Mouse (Mus musculus) spleen, postnatal 36 days (tissue): ENCODE measurements around the gene Tmem254c.
"Not testable (repeated sequence)": the region's sequence is repeated elsewhere in the genome, so short reads cannot be mapped to it uniquely, and the experiment has no call there.

Source experiments
- DNase-seq, 2 experiments: peaks; one replicate each; pipeline ENCODE4 v3.0.0; 2022; ENCODE audit warnings: low spot score in 2 of 2, mixed read lengths in 1 of 2

Gene Tmem254c

DNA sequence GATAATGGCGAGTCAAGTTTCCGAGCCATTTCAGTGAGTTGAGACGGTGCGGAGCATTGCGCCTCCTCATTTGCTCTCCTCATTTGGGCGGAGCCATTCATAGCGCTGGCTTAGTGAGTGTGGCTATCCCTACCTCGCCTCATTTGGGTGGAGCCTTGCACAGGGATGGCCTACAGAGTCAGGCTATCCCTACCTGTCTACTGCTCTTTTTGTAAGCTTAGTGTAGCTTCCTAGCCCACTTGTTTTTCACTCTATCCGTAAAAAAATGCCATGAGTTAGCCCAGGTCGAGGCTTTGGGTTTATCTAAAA lies at the start of gene Tmem254c:
Gene Tmem254c (minus strand): TSS at position 31 of the 309 bp plus-strand sequence.
- DNase-seq = not testable (repeated sequence)

DNA sequence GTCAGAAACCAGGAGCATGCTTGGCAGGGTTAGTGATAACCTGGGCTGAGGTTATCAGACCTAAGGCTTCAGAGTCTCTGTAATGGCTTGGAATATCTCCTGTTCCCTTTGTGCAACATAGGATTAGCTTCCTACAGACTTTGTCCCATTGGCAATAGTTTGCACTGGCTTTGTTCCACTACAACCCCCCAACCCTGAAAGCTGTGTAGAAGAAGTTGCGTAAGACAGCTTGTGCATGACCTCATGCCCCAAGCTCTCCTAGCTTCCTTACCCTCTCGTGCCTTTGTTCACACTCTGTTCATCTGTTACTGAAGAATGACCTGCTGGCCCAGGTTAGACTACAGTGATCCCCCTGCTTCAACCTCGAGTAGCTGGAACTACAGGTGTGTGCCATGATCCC lies 30.5 kb upstream of the Tmem254c start:
- not testable (repeated sequence) for DNase-seq

DNA sequence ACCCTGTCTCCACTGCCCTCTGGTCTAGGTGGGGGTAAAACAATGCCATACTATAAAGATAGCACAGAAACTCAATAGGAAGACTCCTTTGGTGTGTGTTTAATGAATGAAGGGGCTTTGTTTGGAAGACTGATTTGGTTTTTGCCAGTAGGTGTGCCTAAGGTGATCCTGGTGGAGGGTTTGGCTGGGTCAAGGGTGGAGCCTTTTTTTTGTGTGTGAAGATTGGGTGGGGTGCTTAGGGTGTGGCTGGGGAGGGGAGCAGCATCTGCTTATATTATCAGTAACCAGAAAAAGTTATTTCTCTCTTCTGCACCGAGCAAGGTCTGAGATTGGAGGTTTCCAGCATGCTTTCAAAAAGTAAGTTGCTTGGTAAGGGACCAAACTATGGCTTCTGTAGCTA lies 14.8 kb upstream of the Tmem254c start, which contains the start of gene Cphx3:
Gene Cphx3 (plus strand): TSS at position 301 of the 400 bp plus-strand sequence.
- DNase-seq = not testable (repeated sequence)

DNA sequence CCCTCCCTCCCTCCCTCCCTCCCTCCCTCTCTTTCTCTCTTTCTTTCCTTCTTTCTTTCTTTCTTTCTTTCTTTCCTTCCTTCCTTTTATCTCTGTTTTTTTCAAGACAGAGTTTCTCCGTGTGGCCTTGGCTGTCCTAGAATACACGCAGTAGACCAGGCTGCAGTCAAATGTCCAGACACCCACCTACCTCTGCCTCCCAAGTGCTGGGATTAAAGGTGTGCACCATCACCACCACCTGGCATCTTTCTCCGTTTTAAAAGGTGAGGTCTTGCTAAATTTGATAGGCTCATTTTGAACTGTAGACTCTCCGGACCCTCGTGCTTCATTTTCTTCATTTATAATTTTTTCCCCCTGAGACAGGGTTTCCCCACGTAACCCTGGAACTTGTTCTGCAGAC lies 14.1 kb upstream of the Tmem254c start, which contains the start of gene Cphx2:
Gene Cphx2 (plus strand): TSS at position 301 of the 400 bp plus-strand sequence.
- DNase-seq = not testable (repeated sequence)

DNA sequence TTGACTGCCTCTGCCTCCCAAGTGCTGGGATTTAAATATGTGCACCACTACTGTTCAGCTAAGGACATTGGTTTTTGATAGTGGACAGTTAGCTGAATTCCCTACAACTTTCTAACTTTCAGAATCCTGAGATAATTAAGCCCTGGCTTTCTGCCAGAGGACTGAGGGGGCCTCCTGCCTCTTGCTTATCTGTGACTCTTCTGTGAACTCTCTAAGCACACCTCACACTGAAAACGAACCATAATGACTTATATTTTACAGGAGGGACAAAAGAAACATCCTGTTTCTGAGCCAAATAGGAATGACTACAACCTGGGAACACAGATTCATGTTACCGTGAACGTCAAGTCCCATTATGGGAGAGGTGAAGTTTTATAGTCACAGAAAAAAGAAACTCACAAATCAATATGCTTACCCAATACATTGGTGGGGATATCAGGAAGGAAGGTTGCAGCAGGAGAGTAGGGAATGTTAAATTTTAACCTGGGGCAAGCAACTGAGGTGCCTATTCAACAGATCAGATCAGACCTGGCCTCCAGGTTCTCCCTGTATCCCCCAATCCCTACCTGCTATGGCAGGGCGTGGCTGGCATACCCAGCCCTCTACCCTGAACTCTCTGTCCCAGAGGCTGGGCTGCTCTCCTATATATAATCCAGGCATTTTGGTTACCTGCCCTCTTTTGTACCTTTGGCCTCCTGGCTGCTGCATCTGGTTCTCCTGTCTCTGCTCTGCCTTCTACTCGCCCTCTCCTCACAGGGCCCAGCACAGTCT lies 9.7 kb upstream of the Tmem254c start:
- DNase-seq = not testable (repeated sequence)

DNA sequence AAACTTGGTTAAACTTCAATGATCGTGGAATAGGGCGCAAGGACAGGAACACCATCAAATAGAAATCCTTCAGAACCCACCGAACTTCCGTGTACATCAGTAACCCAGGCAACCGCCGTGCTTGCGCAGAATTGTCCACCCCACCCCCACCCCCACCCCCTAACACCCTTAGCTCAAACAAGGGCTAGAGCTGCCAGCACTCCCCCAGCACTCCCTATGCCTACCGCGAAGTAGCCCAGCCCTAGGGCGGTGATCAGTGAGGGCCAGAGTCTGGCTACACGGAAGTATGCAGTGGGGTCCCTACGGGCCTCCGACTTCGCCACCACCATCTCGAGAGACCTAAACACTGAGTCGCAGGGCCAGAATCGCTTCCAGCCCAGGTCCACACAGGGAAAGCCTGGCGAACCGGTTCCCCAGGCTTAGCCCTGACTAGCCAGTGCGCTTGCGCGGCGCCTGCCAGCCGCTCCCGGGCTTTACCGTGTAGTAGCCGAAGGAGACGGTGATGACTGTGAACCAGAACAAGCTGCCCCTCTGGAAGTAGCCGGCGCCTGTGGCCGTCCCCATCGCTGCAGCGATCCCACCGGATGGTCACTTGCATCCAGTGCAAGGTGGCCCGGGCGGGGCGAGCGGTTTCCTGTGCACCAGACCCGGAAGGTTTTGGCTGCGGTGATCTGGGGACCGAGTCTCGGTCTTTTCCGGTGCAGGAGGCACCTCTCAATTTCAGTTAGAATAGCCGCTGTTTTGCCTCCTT lies 406 bp downstream of the Tmem254c start:
- not testable (repeated sequence) for DNase-seq

DNA sequence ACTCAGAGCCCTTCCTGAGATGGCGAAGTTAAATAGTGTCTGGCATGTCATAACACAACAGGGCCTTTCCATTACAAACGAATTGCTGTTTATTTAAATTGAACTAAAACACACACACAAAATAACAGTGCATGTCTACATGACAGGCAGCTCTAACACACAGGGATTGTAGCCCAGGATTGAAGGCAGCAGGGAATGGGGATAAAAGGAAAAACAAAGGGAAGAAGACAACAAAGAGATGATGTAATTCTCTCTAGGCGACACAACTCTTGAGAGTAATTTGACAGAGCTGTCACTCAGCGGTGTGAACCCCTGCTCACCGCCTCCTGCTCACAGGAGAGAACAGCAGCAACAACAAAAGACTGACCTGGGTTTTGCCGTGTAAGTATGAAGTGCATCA lies 7.8 kb downstream of the Tmem254c start:
- not testable (repeated sequence) for DNase-seq

DNA sequence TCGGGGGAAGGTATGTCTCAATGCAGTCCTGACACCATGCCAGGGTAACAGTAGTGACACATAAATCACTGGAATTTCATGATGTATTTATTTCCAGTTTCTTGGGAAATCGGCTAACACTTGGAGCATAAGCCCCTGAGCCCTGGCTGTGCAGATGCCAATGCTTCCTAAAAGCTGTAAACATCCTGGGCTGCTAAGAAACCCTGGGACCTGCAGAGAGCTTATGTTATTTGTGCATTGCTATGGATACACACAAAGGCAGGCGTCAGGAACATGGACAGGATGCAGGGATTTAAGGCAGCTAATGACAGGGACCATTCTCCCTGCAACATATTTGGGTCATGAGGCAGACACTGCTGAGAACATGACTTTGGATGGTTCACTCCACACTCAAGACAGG lies 9.0 kb downstream of the Tmem254c start:
- not testable (repeated sequence) for DNase-seq

DNA sequence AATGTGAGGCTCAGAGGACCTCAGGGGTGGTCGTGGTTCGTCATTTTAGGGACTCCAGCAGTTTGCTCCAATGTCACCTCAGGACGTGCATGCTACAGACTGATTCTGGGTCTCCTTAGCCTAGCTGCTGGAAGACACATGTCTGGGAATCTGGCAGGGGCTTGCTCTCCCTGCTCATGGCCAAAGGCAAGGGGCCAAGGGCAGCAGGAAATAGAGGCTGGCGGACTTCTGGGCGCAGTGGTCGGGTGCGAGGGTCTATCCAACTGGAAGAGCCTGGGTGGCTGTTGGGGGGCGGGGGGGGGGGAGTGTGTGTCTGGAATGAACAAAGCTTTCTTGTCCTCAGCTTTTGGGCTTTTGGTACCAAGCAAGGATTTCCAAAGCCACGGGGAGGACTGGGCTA lies 18.4 kb downstream of the Tmem254c start:
- not testable (repeated sequence) for DNase-seq

DNA sequence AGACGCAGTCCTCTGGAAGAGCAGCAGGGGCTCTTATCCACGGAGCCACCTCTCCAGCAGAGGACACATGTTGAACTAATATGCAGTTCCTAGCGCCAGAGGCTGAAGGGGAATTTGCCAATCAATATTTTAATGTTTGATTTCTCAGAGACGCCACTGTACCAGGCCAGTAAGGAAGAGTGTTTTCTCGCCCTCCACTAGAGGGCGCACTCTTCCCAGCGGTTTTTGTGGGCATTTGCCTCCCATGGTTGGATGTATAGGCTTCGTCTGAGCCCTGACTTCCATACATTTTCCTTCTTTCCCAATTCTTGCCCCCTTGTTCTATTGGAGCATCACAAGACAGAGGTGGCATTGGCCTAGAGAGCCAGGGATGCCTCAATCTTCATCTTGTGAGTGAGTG lies 20.1 kb downstream of the Tmem254c start:
- not testable (repeated sequence) for DNase-seq

DNA sequence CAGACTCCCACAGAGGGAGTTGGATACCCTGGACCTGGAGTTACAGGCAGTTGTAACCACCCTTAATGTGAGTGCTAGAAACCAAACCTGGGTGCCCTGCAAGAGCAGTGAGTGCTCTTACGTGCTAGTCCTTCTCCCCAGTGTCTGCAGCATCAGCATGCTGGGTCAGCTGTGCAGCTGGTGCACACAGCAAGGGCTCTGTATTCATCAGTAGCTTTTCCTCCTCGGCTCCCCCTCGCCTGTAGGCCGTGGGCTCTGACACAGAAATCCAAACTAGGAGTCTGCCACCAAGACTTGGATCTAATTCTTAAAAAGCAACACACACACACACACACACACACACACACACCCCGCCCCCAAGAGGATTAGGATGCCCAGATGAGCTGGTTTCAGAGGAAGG lies 22.1 kb downstream of the Tmem254c start:
- DNase-seq = not testable (repeated sequence)

DNA sequence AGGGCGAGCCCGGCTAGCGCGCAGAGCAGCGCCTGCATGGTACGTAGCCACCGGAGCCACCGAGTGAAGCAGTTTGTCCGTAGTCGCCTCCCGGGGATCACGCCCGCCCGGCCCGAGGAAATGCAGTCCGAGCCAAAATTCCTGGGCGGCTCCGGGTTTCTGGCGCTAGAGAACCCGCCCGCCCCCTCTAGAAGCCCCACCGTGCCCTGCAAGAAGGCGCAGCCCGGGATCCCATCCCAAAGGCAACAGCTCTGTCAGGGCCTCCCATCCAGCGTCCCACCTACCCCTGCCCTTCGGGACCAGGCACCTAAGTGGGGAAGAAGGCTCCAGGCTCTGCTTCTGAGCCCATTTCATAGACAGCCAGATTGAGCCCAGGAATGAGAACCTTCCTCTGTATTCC lies 24.5 kb downstream of the Tmem254c start, which contains the start of gene Gm9780:
Gene Gm9780 (minus strand): TSS at position 101 of the 400 bp plus-strand sequence.
- DNase-seq = not testable (repeated sequence)

DNA sequence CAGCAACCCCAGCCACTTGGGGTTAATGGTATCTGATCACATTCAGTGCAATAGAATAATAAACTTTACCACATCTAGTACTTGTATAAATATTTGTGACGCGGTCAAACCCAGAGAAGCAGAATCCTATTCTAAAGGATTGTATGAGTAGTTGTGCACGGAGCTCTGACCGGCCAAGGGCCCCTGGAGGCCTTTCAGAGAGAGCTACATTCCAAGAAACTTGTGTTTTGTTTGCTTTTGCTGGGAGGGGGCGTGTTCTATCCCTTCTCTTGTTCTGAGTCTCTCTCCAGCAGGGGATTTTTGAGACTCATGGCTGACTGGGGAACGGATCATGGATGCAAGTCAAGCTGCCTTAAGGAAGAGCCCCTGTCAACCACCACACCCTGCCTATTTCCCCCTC lies 31.7 kb downstream of the Tmem254c start:
- not testable (repeated sequence) for DNase-seq

DNA sequence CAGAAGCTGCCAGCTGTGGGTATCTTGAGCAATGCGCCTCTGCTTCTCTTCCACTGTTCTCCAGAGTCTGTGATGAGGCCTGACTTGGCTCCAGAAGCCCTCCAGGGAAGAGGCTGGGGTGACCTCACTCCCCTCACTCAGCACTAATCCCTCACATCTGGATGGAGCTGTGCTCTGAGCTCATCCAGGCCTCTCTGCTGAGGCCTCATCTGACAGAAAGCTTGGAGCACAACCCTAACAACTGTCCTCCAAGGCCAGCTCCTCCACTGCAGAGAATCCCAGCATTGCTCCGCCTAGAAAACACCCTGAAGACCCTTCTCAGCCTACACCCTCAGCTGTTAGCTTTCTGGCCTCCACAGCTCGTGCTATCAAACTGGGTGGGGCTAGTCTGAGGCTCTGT lies 32.8 kb downstream of the Tmem254c start:
- not testable (repeated sequence) for DNase-seq

DNA sequence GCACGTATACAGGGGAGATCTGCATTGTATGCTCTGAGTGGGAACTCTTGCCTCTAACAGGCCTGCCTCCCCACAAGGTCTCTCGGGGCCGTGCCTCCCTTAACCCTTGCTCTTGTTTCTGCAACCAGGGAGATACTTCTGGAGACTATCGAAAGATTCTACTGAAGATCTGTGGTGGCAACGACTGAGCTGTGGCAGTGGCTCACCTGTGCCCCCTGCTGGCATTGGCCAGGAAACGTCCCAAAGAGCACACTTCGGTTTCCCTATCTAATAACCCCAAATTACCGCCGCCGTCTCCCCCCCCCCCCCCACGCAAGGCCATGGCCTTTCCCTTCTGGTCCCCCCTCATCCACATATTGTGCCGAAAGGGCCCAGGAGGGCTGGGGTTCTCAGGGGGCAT lies 41.5 kb downstream of the Tmem254c start:
- not testable (repeated sequence) for DNase-seq

DNA sequence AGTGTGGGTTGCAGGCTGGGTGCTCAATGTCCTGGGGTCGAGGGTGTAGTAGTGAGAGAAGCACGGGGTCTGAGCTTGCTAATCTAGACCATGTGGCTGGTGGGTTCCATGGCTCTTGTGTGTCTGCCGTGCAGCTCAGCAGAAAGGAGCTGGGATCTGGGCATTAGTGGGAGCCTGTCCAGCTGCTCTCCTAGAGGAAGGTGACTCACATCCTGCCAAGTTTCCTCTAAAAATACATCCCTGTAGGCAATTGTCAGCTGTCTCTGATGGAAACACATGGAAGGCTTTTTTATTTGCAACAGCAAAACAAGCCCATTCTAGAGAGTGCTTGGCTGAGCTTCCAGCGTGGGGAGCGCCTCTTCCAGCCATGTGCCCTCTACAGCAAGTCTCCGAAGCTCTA lies 44.3 kb downstream of the Tmem254c start:
- not testable (repeated sequence) for DNase-seq

DNA sequence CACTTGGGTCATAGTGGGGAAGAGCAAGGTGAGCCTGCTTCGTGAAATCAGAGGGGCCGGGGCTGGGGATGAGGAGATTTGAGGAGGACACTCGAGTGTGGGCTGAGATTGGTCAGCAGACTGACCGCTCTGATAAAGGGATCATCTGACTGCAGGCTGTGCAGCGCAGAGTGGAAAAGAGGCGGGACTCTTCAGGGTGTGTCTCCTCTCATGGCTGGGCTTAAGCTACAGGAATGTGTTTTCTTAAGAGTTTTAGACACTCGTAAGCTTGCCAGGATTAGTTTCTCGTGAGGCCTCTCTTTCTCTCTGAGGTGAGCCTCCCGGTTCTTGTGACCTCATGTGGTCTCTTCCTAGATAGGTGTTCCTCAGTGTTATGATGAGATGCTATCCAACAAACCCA lies 45.6 kb downstream of the Tmem254c start:
- not testable (repeated sequence) for DNase-seq

DNA sequence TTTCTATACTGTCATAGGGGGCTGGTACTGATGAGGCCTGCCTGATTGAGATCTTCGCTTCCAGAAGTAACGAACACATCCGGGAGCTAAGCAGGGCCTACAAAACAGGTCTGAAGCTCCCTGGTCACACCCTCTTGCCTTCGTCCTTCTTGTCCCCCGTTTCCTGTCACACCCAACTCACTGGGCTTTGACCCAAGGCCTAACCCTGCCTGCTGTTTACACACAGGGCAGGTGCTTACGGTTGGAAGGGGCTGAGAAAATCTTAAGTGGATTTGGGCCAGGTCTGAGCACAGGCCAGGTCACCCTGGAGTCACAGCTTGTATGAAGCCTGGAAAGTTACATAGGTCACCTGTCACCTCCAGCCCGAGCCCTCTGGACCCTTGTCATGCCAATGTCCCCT lies 50.7 kb downstream of the Tmem254c start:
- not testable (repeated sequence) for DNase-seq
